Mouse (Mus musculus) kidney, postnatal 0 days (tissue): ENCODE results near the gene Nnat. TPM values are rescaled to one million over a fixed set of nuclear protein-coding genes. Genes with fewer than 3 reads are reported as not detected.

Experiments
- ATAC-seq: fragments of 200-750 bp; cut with Nextera tagmentation; replicated peaks from 2 replicates; pipeline ENCODE4 v1.8.0; 2017; ENCODE audit warnings: low read depth, moderate number of reproducible peaks, moderate TSS enrichment, moderate library complexity; ENCODE audit not compliant: low FRiP score
- DNase-seq: peaks from one replicate; pipeline ENCODE4 v3.0.0-alpha.2; 2016; ENCODE audit warnings: low spot score
- H3K27ac ChIP-seq: fragments of 300-500 bp; sonication (generic); 2 replicates; pipeline ENCODE4 v1.5.1; 2014; ENCODE audit warnings: mild to moderate bottlenecking
- H3K27me3 ChIP-seq: fragments of 300-500 bp; sonication (generic); 2 replicates; pipeline ENCODE4 v1.6.1; 2014; ENCODE audit warnings: low read length, mixed read lengths; ENCODE audit not compliant: insufficient read depth
- H3K36me3 ChIP-seq: fragments of 300-500 bp; sonication (generic); 2 replicates; pipeline ENCODE4 v1.6.1; 2014; ENCODE audit warnings: low read length, mixed read lengths; ENCODE audit not compliant: insufficient read depth
- H3K4me1 ChIP-seq: fragments of 300-500 bp; sonication (generic); replicated peaks from 2 replicates; pipeline ENCODE4 v1.6.1; 2014; ENCODE audit warnings: antibody characterized with exemption, low read length, mixed read lengths; ENCODE audit not compliant: insufficient read depth
- H3K4me2 ChIP-seq: fragments of 300-500 bp; sonication (generic); 2 replicates; pipeline ENCODE4 v1.6.1; 2014; ENCODE audit warnings: mild to moderate bottlenecking, low read length, moderate library complexity, mixed read lengths
- H3K4me3 ChIP-seq: fragments of 300-500 bp; sonication (generic); replicated peaks from 2 replicates; pipeline ENCODE4 v1.5.1; 2014; ENCODE audit warnings: low read depth, low read length
- H3K9ac ChIP-seq: fragments of 300-500 bp; sonication (generic); 2 replicates; pipeline ENCODE4 v1.6.1; 2014; ENCODE audit warnings: low read depth, low read length
- H3K9me3 ChIP-seq: fragments of 300-500 bp; sonication (generic); replicated peaks from 2 replicates; pipeline ENCODE4 v1.6.1; 2016; ENCODE audit warnings: low read length, inconsistent platforms, mixed read lengths
- CTCF ChIP-seq: IDR thresholded peaks from 2 replicates; pipeline ENCODE4 v1.5.1; 2016; ENCODE audit warnings: antibody characterized with exemption, low read depth, mild to moderate bottlenecking, moderate library complexity
- WGBS: fragments of 180-500 bp; shearing (Covaris S2); extraction: QIAGEN DNeasy Blood & Tissue Kit; methylation state at CpG from one replicate; pipeline ENCODE4 v1.1.7; 2014; 5-methylcytosine and 5-hydroxymethylcytosine counted together
- polyA plus RNA-seq: library from polyadenylated mRNA; unstranded; fragments of >200 nt; fragmentation: Nextera tagmentation; extraction: Ambion mirVana; gene quantifications from 2 replicates; pipeline ENCODE4 v1.2.1, GENCODE M21; 2015

Nnat gene
- polyA plus RNA-seq, 1 experiment from 2014 or later: 80.4 TPM

- 31% methylated on average over 7 of the region's 7 CpGs for WGBS
- Histone ChIP-seq H3K4me1 (no peaks in the 10 kb centered on the region), H3K4me2 (no peak overlapping the region), H3K9me3 (no peaks in the 10 kb centered on the region), H3K27me3 (no peaks in the 10 kb centered on the region), H3K27ac (no peak overlapping the region), H3K36me3 (no peaks in the 10 kb centered on the region), H3K9ac (no peak overlapping the region), H3K4me3 (no peak overlapping the region)
- TF ChIP-seq CTCF: no peak
- no peak for DNase-seq
- ATAC-seq: no peak
Observed at GRCm38 (mm10) chr2:157537118-157537517, 22.8 kb upstream of the Nnat start.

DNA sequence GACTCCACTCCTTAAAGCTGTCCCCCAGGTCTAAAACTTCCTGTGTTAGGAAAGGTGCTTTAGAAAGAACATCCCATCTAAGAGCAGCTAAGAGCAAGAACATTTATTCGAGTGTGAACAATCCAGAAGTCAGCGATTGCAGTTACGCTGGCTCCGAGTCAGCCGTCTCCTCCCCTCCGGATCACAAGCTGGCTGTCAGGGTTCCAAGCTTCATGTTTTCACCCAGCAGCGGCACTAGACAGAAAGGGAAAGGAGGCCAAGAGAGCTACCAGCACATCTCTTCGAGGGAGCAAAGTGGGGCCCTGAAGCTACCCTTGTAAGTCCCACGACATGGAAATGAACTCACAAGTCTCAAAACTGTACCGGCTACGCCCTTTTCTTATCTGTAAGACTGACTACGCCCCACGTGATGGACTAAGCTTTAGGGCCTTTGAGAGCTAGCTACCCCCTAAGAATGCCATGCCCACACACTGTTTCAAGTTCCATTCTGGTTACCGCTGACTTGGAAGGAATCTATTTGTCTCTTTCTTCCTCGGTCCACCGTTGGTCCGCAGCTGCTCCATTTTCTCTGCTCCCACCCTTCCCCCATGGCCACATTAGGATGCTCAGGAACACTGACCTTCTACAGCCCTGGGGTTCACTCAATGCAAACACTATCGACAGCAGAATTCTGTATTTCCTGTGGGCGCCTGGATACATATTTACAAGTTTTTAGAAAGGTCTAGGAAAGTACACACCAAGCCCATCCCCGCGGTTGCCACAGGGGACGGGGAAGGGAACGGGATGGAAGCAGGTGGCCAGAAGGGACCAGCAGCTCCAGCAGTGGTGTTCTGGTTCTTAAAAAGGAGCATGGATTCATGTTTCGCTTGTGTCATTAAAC lies 19.6 kb upstream of the Nnat start:
- DNase-seq: no peak
- Histone ChIP-seq H3K4me1 (no peaks in the 10 kb centered on the region), H3K9me3 (no peaks in the 10 kb centered on the region), H3K27ac (no peak overlapping the region), H3K4me3 (no peak overlapping the region), H3K9ac (no peak overlapping the region), H3K36me3 (peaks cover 2% of the 10 kb centered on the region; the same call in 1 of the 2 replicates), H3K4me2 (no peak overlapping the region), H3K27me3 (no peaks in the 10 kb centered on the region)
- no peak for TF ChIP-seq CTCF
- no peak for ATAC-seq
- whole genome bisulfite sequencing: 75% methylated on average over 24 of the region's 24 CpGs

DNA sequence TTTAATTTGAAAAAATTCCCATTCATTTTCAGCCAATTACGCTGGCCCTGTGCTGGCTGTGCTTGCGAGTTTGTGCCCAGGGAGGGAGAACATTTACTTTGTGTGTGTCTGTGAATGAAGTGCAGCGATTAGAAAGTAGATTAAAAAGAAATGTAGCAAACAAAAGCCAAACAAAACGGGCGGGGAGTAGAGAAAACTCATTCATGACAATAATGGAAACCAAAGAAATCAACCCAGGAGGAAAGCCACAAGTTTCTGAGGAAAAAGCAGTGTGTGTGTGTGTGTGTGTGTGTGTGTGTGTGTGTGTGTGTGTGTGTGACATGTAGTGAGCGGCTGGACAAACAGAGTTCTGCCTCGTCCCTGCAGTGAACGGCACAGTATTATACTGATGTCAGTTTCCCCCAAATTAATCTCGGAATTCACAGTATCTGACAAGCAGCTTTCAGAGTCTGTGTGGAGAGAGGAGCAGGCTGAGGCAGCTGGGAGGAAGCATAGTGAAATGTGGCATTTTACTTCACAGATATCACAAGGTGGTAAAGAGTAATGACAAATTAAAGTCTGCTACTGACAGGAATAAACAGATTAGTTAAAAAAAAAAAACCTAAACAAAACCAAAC lies 18.8 kb upstream of the Nnat start:
- no peak for TF ChIP-seq CTCF
- ATAC-seq (no peak), DNase-seq (no peak)
- Histone ChIP-seq H3K9me3 (no peaks in the 10 kb centered on the region), H3K9ac (no peak overlapping the region), H3K36me3 (peaks cover 5% of the 10 kb centered on the region; the same call in 1 of the 2 replicates), H3K27me3 (no peaks in the 10 kb centered on the region), H3K27ac (no peak overlapping the region), H3K4me2 (no peak overlapping the region), H3K4me1 (no peaks in the 10 kb centered on the region), H3K4me3 (no peak overlapping the region)
- WGBS: 70% methylated on average over 9 of the region's 9 CpGs

DNA sequence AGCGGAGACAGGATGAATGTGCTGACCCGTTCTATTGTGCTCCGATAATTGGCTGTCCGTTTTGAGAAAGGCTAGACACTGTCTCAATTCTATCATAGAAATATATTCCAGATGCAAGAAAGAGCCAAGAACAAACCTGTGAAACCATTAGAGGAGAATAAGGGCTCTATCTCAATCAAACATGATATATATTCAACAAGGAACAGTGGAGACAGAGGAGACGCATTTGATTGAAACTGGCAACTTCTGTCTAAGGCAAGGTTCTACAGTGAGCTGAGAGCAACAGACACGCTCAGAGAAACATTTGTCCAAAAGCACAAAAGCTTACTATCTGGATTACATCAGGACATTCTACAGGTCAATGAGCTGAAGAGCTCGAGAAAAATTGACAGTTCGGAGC lies 18.2 kb upstream of the Nnat start:
- WGBS: 84% methylated on average over 8 of the region's 8 CpGs
- H3K9me3 ChIP-seq: no peaks in the 10 kb centered on the region
- H3K27ac ChIP-seq: no peak overlapping the region
- no peaks in the 10 kb centered on the region for H3K4me1 ChIP-seq
- H3K9ac ChIP-seq: no peak overlapping the region
- DNase-seq: no peak
- H3K4me3 ChIP-seq: no peak overlapping the region
- ATAC-seq: no peak
- peaks cover 5% of the 10 kb centered on the region; the same call in 1 of the 2 replicates for H3K36me3 ChIP-seq
- TF ChIP-seq CTCF: no peak
- H3K4me2 ChIP-seq: no peak overlapping the region
- H3K27me3 ChIP-seq: no peaks in the 10 kb centered on the region

DNA sequence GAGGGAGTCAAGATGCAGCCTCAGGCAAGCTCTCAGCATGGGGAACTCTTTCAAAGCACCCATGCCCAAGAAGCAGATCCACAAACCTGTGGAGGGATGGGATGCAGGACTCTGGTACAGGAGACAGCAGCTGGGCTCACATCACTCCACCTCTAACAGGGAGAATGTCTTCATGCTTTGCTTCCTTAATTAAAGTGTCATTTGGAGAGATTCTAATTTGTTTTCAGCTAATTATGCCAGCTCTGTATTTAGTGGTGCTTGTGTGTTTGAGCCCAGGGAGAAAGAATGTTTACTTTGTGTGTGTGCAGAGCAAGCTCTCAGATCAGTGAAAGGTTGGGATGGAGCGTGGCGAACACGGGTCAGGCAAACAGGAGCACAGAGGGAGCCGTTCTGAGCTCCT lies 17.5 kb upstream of the Nnat start:
- Histone ChIP-seq H3K36me3 (peaks cover 5% of the 10 kb centered on the region; the same call in 1 of the 2 replicates), H3K4me2 (no peak overlapping the region), H3K9me3 (no peaks in the 10 kb centered on the region), H3K27ac (no peak overlapping the region), H3K27me3 (no peaks in the 10 kb centered on the region), H3K9ac (no peak overlapping the region), H3K4me3 (no peak overlapping the region), H3K4me1 (no peaks in the 10 kb centered on the region)
- DNase-seq (no peak), ATAC-seq (no peak)
- WGBS: 67% methylated on average over 4 of the region's 4 CpGs
- TF ChIP-seq CTCF: no peak

DNA sequence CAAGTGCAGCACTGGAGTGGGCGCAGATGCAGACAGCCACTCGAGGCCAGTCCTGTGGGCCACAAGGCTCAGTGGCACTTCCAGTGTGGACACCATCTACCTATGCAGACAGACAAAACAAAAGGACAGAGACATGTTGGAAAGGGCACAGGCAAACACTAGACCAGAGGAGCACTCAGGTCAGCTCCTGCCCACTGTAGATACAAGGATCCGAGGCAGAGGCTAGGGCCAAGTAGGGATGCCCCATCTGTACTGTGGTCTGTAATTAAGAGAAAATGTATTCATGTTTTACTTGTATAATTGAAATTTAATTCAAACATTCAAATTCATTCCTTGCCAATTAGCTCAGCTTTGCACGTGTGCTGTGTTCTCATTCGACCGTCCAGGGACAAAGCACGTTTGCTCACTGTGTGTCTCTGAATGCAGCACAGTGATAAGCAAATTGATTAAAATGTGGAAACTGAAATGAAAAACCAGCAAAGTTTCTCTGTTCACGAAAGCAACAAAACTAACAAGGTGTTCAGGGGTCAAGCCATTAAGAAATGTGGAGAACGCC lies 15.5 kb upstream of the Nnat start:
- Histone ChIP-seq H3K9ac (no peak overlapping the region), H3K36me3 (peaks cover 15% of the 10 kb centered on the region; the same call in 1 of the 2 replicates), H3K4me3 (no peak overlapping the region), H3K27me3 (no peaks in the 10 kb centered on the region), H3K9me3 (no peaks in the 10 kb centered on the region), H3K4me1 (no peaks in the 10 kb centered on the region), H3K27ac (no peak overlapping the region), H3K4me2 (no peak overlapping the region)
- DNase-seq (no peak), ATAC-seq (no peak)
- TF ChIP-seq CTCF: no peak
- WGBS: 83% methylated on average over 9 of the region's 9 CpGs
